Comparison of ENCODE assay signal across 15 mouse cellular contexts in genomic region chr12:70616487-70616886, GRCm38 (mm10).
DNase-seq lines count a peak whose midpoint lies in the region; ATAC-seq and TF ChIP-seq lines count a peak whose summit lies in the region.
"Had no signal": no experiment of that assay in that cellular context is flagged by ENCODE, and none has a peak within 500 bp of the region (broad histone marks: within the 10 kb centered on the region; RNA-seq: fewer than 3 reads in every experiment).

No protein-coding gene starts in this region.

- no peaks in the 10 kb centered on the region for H3K27me3 ChIP-seq in heart, postnatal 0 days (ENCODE audit: control insufficient read depth, insufficient read depth, low read length)
- no peaks in the 10 kb centered on the region for H3K27me3 ChIP-seq in C2C12 (ENCODE audit: control insufficient read depth, insufficient read depth, insufficient read length)
- H3K27me3 ChIP-seq in embryonic facial prominence, embryonic 15.5 days, result no peaks in the 10 kb centered on the region
- H3K27me3 ChIP-seq: neural tube, embryonic 12.5 days had no signal

- no peak overlapping the region for H3K9ac ChIP-seq in heart, postnatal 0 days (replicated peaks; ENCODE audit: low read depth, low read length)
- H3K9ac ChIP-seq in embryonic facial prominence, embryonic 15.5 days, result no peak overlapping the region
- H3K9ac ChIP-seq: forebrain, postnatal 0 days; neural tube, embryonic 12.5 days had no signal

- DNase-seq in heart, postnatal 0 days (ENCODE audit: low spot score), result no peak
- DNase-seq in heart, adult 18-20 months, result no peak
- DNase-seq in 3134 (ENCODE audit: extremely low read depth, insufficient read length, low spot score), result peak; percentile 80
- DNase-seq in embryo, embryonic 10.5 days (ENCODE audit: low spot score), result no peak
- DNase-seq: cerebellum, adult 9-11 months; embryo, embryonic 11 days; forebrain, postnatal 0 days; kidney, adult 2 months; thymus, postnatal 14 days had no signal

- H3K4me3 ChIP-seq in heart, postnatal 0 days (ENCODE audit: low read depth, low read length), result no peak overlapping the region
- no peak overlapping the region for H3K4me3 ChIP-seq in C2C12 (ENCODE audit: insufficient read depth, poor library complexity, severe bottlenecking)
- no peak overlapping the region for H3K4me3 ChIP-seq in embryonic facial prominence, embryonic 15.5 days (replicated peaks)
- H3K4me3 ChIP-seq: erythroblast, embryonic 14.5 days; neural tube, embryonic 12.5 days had no signal

- peaks cover 18% of the 10 kb centered on the region; the same call in 1 of the 2 replicates for H3K4me1 ChIP-seq in heart, postnatal 0 days (ENCODE audit: control insufficient read depth, insufficient read depth)
- H3K4me1 ChIP-seq in embryonic facial prominence, embryonic 15.5 days, result peaks cover 10% of the 10 kb centered on the region; the same call in 1 of the 2 replicates

- no peaks in the 10 kb centered on the region for H3K79me2 ChIP-seq in C2C12 (ENCODE audit: control insufficient read depth, insufficient read depth)

- no peak overlapping the region for H3ac ChIP-seq in C2C12 (ENCODE audit: control insufficient read depth, insufficient read length, low read depth)

- TF ChIP-seq EP300 in heart, postnatal 0 days (IDR thresholded peaks at IDR 0.05; ENCODE audit: low read depth), result no peak

- H3K27ac ChIP-seq in heart, postnatal 0 days (ENCODE audit: low read depth), result peak overlapping the region; percentile 58; the same call in 1 of the 2 replicates
- peak overlapping the region; percentile 19; the same call in 1 of the 2 replicates for H3K27ac ChIP-seq in embryonic facial prominence, embryonic 15.5 days (replicated peaks)
- H3K27ac ChIP-seq: neural tube, embryonic 12.5 days had no signal

- H3K36me3 ChIP-seq in heart, postnatal 0 days (replicated peaks; ENCODE audit: control insufficient read depth, insufficient read depth, low read length), result no peaks in the 10 kb centered on the region
- H3K36me3 ChIP-seq in C2C12 (ENCODE audit: control insufficient read depth, insufficient read depth), result no peaks in the 10 kb centered on the region
- no peaks in the 10 kb centered on the region for H3K36me3 ChIP-seq in embryonic facial prominence, embryonic 15.5 days
- H3K36me3 ChIP-seq: neural tube, embryonic 12.5 days had no signal

- no peaks in the 10 kb centered on the region for H3K9me3 ChIP-seq in heart, postnatal 0 days (replicated peaks; ENCODE audit: control insufficient read depth, low read length)
- no peaks in the 10 kb centered on the region for H3K9me3 ChIP-seq in embryonic facial prominence, embryonic 15.5 days (replicated peaks)

- no peak overlapping the region for H3K4me2 ChIP-seq in heart, postnatal 0 days (ENCODE audit: low read depth, low read length)
- H3K4me2 ChIP-seq in embryonic facial prominence, embryonic 15.5 days (replicated peaks), result no peak overlapping the region
- H3K4me2 ChIP-seq: heart, embryonic 11.5 days; neural tube, embryonic 12.5 days had no signal

- no peak for ATAC-seq in heart, postnatal 0 days (ENCODE audit: insufficient read depth, low read depth)
- ATAC-seq in embryonic facial prominence, embryonic 15.5 days (ENCODE audit: insufficient number of reproducible peaks, low FRiP score, low TSS enrichment, low read depth), result no peak
- no peak for ATAC-seq in activated CD4-positive, CD25-positive, alpha-beta regulatory T cell, adult 4 months
- ATAC-seq: forebrain, postnatal 0 days had no signal

- TF ChIP-seq CTCF in heart, postnatal 0 days (IDR thresholded peaks at IDR 0.05; ENCODE audit: low read depth), result no peak
- TF ChIP-seq CTCF in C2C12 (IDR thresholded peaks at IDR 0.05; ENCODE audit: control insufficient read depth, insufficient read depth, insufficient read length), result no peak

- WGBS in heart, postnatal 0 days, result 43% methylated on average over 4 of the region's 4 CpGs
- 19% methylated on average over 4 of the region's 4 CpGs for WGBS in embryonic facial prominence, embryonic 15.5 days

- H3K79me3 ChIP-seq in C2C12 (ENCODE audit: low read depth), result no peaks in the 10 kb centered on the region

TF ChIP-seq in C2C12, 6 proteins besides CTCF, POLR2A, EP300 and RAD21:
- no peak for TF ChIP-seq CEBPB (IDR thresholded peaks at IDR 0.05; ENCODE audit: low read depth)
- TF ChIP-seq MAX (IDR thresholded peaks at IDR 0.05), result peak; percentile 92
- no peak for TF ChIP-seq USF1 (IDR thresholded peaks at IDR 0.05; ENCODE audit: low read depth)
- TF ChIP-seq FOSL1 (IDR thresholded peaks at IDR 0.05; ENCODE audit: insufficient read depth, low read length, poor library complexity, severe bottlenecking), result no peak
- TF ChIP-seq MYOG (IDR thresholded peaks at IDR 0.05; ENCODE audit: control insufficient read depth, extremely low read depth, insufficient read length), result no peak
- TF ChIP-seq MYOD1 (IDR thresholded peaks at IDR 0.05; ENCODE audit: control insufficient read depth, insufficient read length, low read depth), result peak; percentile 80
